Mouse (Mus musculus) kidney, adult 9 months (tissue): ENCODE measurements at regions not wholly inside any gene's neighbourhood (a gene's known extent, or its start where the extent isn't known, plus 50 kb on each side); places are given as distances from the start of the nearest gene placed in this dataset.

ENCODE experiments used
- DNase-seq: peaks from one replicate; pipeline ENCODE4 v3.0.0; 2022

- no peak for DNase-seq
Observed at GRCm38 (mm10) chr6:15501063-15501462, 219.4 kb upstream of the Mdfic start.

- DNase-seq = no peak
Observed at GRCm38 (mm10) chr6:15509314-15509713, 211.1 kb upstream of the Mdfic start.

- DNase-seq = no peak
Observed at GRCm38 (mm10) chr6:15537279-15537678, 183.2 kb upstream of the Mdfic start.

GRCm38 (mm10) chr6:15541969-15542368 lies 178.5 kb upstream of the Mdfic start:
- no peak for DNase-seq

GRCm38 (mm10) chr6:15543516-15544080 lies 176.9 kb upstream of the Mdfic start:
- no peak for DNase-seq

- DNase-seq = no peak
Observed at GRCm38 (mm10) chr6:15548833-15549232, 171.6 kb upstream of the Mdfic start.

GRCm38 (mm10) chr6:15592780-15593179 lies 127.7 kb upstream of the Mdfic start:
- peak; percentile 2 for DNase-seq

GRCm38 (mm10) chr6:15597226-15597983 lies 123.1 kb upstream of the Mdfic start:
- DNase-seq = no peak

- DNase-seq = no peak
Observed at GRCm38 (mm10) chr6:15610208-15610607, 110.3 kb upstream of the Mdfic start.

- DNase-seq = peak; percentile 17
Observed at GRCm38 (mm10) chr6:15625910-15626564, 94.4 kb upstream of the Mdfic start.

- no peak for DNase-seq
Observed at GRCm38 (mm10) chr6:15638548-15638947, 81.9 kb upstream of the Mdfic start.

- no peak for DNase-seq
Observed at GRCm38 (mm10) chr6:15639378-15639777, 81.1 kb upstream of the Mdfic start.

- DNase-seq = no peak
Observed at GRCm38 (mm10) chr6:15639809-15640479, 80.5 kb upstream of the Mdfic start.

- no peak for DNase-seq
Observed at GRCm38 (mm10) chr6:15644311-15644710, 76.2 kb upstream of the Mdfic start.

GRCm38 (mm10) chr6:15647499-15647898 lies 73.0 kb upstream of the Mdfic start:
- no peak for DNase-seq
